Mouse (Mus musculus) CH12.LX (cell line): ENCODE measurements around the gene Wnt5a.

ENCODE experiments used
- CHD1 ChIP-seq: IDR thresholded peaks from 2 replicates; pipeline ENCODE4 v1.6.1; 2012; ENCODE audit warnings: low read depth, low read length, improper control_type of control experiment, inconsistent platforms
- CHD2 ChIP-seq: IDR thresholded peaks from 2 replicates; pipeline ENCODE4 v1.6.1; 2011; ENCODE audit warnings: low read length, improper control_type of control experiment
- CTCF ChIP-seq, 2 experiments: IDR thresholded peaks in 1 of 2; conservative IDR thresholded peaks in 1 of 2; 2 replicates each; pipeline ENCODE4 v1.5.1; 2011 to 2012; ENCODE audit warnings: low read depth in 2 of 2, low read length in 2 of 2, improper control_type of control experiment in 1 of 2, inconsistent platforms in 1 of 2, mild to moderate bottlenecking in 1 of 2, moderate library complexity in 1 of 2
- EP300 ChIP-seq: IDR thresholded peaks from 2 replicates; pipeline ENCODE4 v1.6.1; 2011; ENCODE audit warnings: low read length, improper control_type of control experiment
- HCFC1 ChIP-seq: IDR thresholded peaks from 2 replicates; pipeline ENCODE4 v1.6.1; 2012; ENCODE audit warnings: low read depth, mild to moderate bottlenecking, inconsistent platforms, low read length, improper control_type of control experiment
- MEF2A ChIP-seq: IDR thresholded peaks from 2 replicates; pipeline ENCODE4 v1.6.1; 2014; ENCODE audit warnings: low read depth, mild to moderate bottlenecking, inconsistent platforms, low read length, improper control_type of control experiment, borderline replicate concordance
- NELFE ChIP-seq: IDR thresholded peaks from 2 replicates; pipeline ENCODE4 v1.6.1; 2011; ENCODE audit warnings: low read depth, low read length, improper control_type of control experiment
- POLR2A ChIP-seq: IDR thresholded peaks from 2 replicates; pipeline ENCODE4 v1.6.1; 2011; ENCODE audit warnings: low read depth, mild to moderate bottlenecking, improper control_type of control experiment, low read length

- no peak for TF ChIP-seq EP300
- no peak for TF ChIP-seq MEF2A
- no peak for TF ChIP-seq NELFE
- TF ChIP-seq CTCF (conservative IDR thresholded peaks at IDR 0.05 in 1 of 2, IDR thresholded peaks at IDR 0.05 in 1 of 2; ENCODE audit: low read depth in 2 of 2, low read length in 2 of 2), result no peak
- no peak for TF ChIP-seq POLR2A
- no peak for TF ChIP-seq CHD1
- TF ChIP-seq HCFC1, result no peak
- no peak for TF ChIP-seq CHD2
Observed at GRCm38 (mm10) chr14:28535814-28536213, 31.3 kb downstream of the Wnt5a start.
